Mouse (Mus musculus) spleen, adult 2 months (tissue): ENCODE results near the gene Zfp553. TPM values are rescaled to one million over a fixed set of nuclear protein-coding genes. Genes with fewer than 3 reads are reported as not detected.

ENCODE experiments used
- DNase-seq, 2 experiments: peaks; one replicate each; pipeline versions ENCODE4 v3.0.0 to v3.0.0-alpha.2; 2012 to 2021; ENCODE audit warnings: low spot score in 2 of 2, low read depth in 1 of 2
- H3K27ac ChIP-seq: fragments of 200-500 bp; 2 replicates; pipeline ENCODE4 v1.5.1; 2012; ENCODE audit warnings: low read length, inconsistent platforms; ENCODE audit not compliant: insufficient read depth
- H3K27me3 ChIP-seq: fragments of 200-500 bp; 2 replicates; pipeline ENCODE4 v1.6.1; 2012; ENCODE audit warnings: mild to moderate bottlenecking, moderate library complexity, low read length, inconsistent platforms; ENCODE audit not compliant: control insufficient read depth, insufficient read depth
- H3K36me3 ChIP-seq: fragments of 200-500 bp; 2 replicates; pipeline ENCODE4 v1.6.1; 2012; ENCODE audit warnings: mild to moderate bottlenecking, low read length, inconsistent platforms; ENCODE audit not compliant: control insufficient read depth, insufficient read depth
- H3K4me1 ChIP-seq: fragments of 200-500 bp; 2 replicates; pipeline ENCODE4 v1.6.1; 2011; ENCODE audit warnings: inconsistent platforms; ENCODE audit not compliant: control insufficient read depth, insufficient read depth, insufficient read length
- H3K4me3 ChIP-seq: fragments of 200-500 bp; 2 replicates; pipeline ENCODE4 v1.5.1; 2011; ENCODE audit warnings: mild to moderate bottlenecking, inconsistent platforms; ENCODE audit not compliant: insufficient read depth, insufficient read length; ENCODE audit errors: extremely low read depth
- CTCF ChIP-seq: fragments of 200-500 bp; IDR thresholded peaks from 2 replicates; pipeline ENCODE4 v1.5.1; 2011; ENCODE audit warnings: mild to moderate bottlenecking, inconsistent platforms; ENCODE audit not compliant: insufficient read depth, insufficient read length, insufficient replicate concordance; ENCODE audit errors: extremely low read depth
- POLR2A ChIP-seq: fragments of 200-500 bp; IDR thresholded peaks from 2 replicates; pipeline ENCODE4 v1.6.1; 2011; ENCODE audit warnings: low read depth, low read length, inconsistent platforms
- WGBS: fragments of 180-500 bp; shearing (Covaris S2); methylation state at CpG from one replicate; pipeline ENCODE4 v1.1.7; 2018; 5-methylcytosine and 5-hydroxymethylcytosine counted together
- polyA plus RNA-seq: library from polyadenylated mRNA; depleted of rRNA; stranded (reverse); fragments of >200 nt; gene quantifications from 2 replicates; pipeline ENCODE4 v1.2.3, GENCODE M21; 2012

Zfp553 gene
- polyA plus RNA-seq, 1 experiment, result 9.2 TPM

- Histone ChIP-seq H3K27ac (peak overlapping the region; percentile 95), H3K4me1 (peaks cover 7% of the 10 kb centered on the region; the same call in 1 of the 2 replicates), H3K36me3 (peaks cover 17% of the 10 kb centered on the region), H3K27me3 (no peaks in the 10 kb centered on the region), H3K4me3 (peak overlapping the region; percentile 84)
- DNase-seq, result no peak
- TF ChIP-seq CTCF, result no peak
- TF ChIP-seq POLR2A, result no peak
- WGBS, result 3% methylated on average over 20 of the region's 20 CpGs
Measured at GRCm38 (mm10) chr7:127231826-127232621, 837 bp upstream of the Zfp553 start.

- peak overlapping the region; percentile 84 for H3K4me3 ChIP-seq
- peaks cover 7% of the 10 kb centered on the region; the same call in 1 of the 2 replicates for H3K4me1 ChIP-seq
- no peak for DNase-seq
- peaks cover 19% of the 10 kb centered on the region for H3K36me3 ChIP-seq
- no peak for TF ChIP-seq CTCF
- TF ChIP-seq POLR2A, result no peak
- WGBS, result under 1% methylated on average over 27 of the region's 27 CpGs
- H3K27me3 ChIP-seq, result no peaks in the 10 kb centered on the region
- H3K27ac ChIP-seq, result peak overlapping the region; percentile 95
Measured at GRCm38 (mm10) chr7:127233368-127233749, 498 bp downstream of the Zfp553 start.

- H3K36me3 ChIP-seq, result peaks cover 19% of the 10 kb centered on the region
- 6% methylated on average over 9 of the region's 9 CpGs for whole genome bisulfite sequencing
- TF ChIP-seq CTCF (no peak), POLR2A (no peak)
- peak overlapping the region; percentile 84; the same call in 1 of the 2 replicates for H3K4me3 ChIP-seq
- no peak overlapping the region for H3K27ac ChIP-seq
- H3K4me1 ChIP-seq, result peaks cover 7% of the 10 kb centered on the region; the same call in 1 of the 2 replicates
- DNase-seq, result no peak
- no peaks in the 10 kb centered on the region for H3K27me3 ChIP-seq
Measured at GRCm38 (mm10) chr7:127233765-127234164, 904 bp downstream of the Zfp553 start.

- Histone ChIP-seq H3K4me3 (no peak overlapping the region), H3K27ac (no peak overlapping the region), H3K27me3 (no peaks in the 10 kb centered on the region), H3K4me1 (peaks cover 7% of the 10 kb centered on the region; the same call in 1 of the 2 replicates), H3K36me3 (peaks cover 19% of the 10 kb centered on the region)
- 96% methylated on average over 2 of the region's 2 CpGs for WGBS
- DNase-seq, result no peak
- TF ChIP-seq POLR2A, result no peak
- no peak for TF ChIP-seq CTCF
Measured at GRCm38 (mm10) chr7:127234777-127235176, 1.9 kb downstream of the Zfp553 start.

- H3K27me3 ChIP-seq, result no peaks in the 10 kb centered on the region
- H3K4me3 ChIP-seq, result no peak overlapping the region
- no peak for DNase-seq
- 44% methylated on average over 2 of the region's 2 CpGs for WGBS
- H3K36me3 ChIP-seq, result no peaks in the 10 kb centered on the region
- no peak for TF ChIP-seq POLR2A
- no peak for TF ChIP-seq CTCF
- H3K27ac ChIP-seq, result peak overlapping the region; percentile 86; the same call in 1 of the 2 replicates
- peaks cover 9% of the 10 kb centered on the region; the same call in 1 of the 2 replicates for H3K4me1 ChIP-seq
Measured at GRCm38 (mm10) chr7:127243361-127243867, 10.6 kb downstream of the Zfp553 start.

- 1% methylated on average over 56 of the region's 56 CpGs for WGBS
- Histone ChIP-seq H3K4me3 (peak within 1 kb of the TSS; percentile 94), H3K36me3 (no peaks in the 10 kb centered on the region), H3K4me1 (peaks cover 9% of the 10 kb centered on the region; the same call in 1 of the 2 replicates), H3K27ac (peak within 1 kb of the TSS; percentile 86), H3K27me3 (no peaks in the 10 kb centered on the region)
- TF ChIP-seq CTCF (no peak), POLR2A (peak; percentile 39)
- peak; percentile 76 to 95 for DNase-seq
Measured at GRCm38 (mm10) chr7:127243870-127244657, 11.2 kb downstream of the Zfp553 start, which contains the start of gene Zfp771. Gene Zfp771 (plus strand): TSS chr7:127244274.
